Mouse (Mus musculus) ES-CJ7 (cell line): ENCODE results near the gene Fnbp1.

ENCODE experiments used
- DNase-seq: peaks from one replicate; pipeline ENCODE4 v3.0.0; 2011; ENCODE audit warnings: low read depth, low spot score

The Fnbp1 gene

DNA sequence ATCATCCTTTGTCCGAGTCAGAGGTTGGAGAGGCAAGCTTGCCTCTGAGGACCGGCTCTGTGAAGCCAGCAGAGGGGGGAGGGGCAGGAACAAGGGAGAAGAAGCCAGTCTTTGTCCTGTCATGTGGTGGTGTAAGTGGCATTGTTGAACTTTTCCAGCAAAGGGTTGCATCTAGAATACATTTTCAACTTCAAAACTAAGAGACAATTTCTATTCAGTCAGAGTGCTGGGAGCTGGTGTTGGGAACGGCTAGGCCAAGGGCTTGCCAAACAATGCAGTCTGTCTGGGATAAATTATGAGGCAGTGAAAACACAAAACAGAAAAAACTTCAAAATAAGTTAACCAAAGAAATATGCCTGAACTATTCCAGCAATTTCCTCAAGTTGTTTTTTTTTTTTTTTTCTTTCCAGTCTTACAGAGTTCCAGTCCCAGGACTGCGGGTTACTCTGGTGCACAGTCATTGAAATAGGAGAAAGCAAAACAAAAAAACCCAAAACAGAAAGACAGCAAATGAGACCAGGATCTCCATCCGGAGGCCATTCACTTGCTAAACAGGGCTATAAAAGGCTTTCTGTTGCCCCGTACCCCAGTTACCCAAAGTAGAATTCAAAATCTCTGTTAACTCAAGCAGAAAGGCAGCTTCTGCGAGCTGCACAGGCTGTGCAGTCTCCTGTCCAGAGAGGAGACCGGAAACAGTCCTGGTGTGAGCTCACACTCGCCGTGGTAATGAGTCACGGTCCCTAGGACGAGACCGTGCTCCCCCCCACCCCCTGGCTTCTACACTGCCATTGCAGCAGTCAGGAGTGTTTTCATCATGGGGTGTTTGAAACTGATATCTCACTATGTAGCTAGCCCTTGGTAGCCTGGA, 73.3 kb downstream of the Fnbp1 start:
- peak; percentile 82 for DNase-seq

- DNase-seq, result no peak
Observed at GRCm38 (mm10) chr2:31067696-31068245, 74.0 kb downstream of the Fnbp1 start.

GRCm38 (mm10) chr2:31067059-31067595, 74.7 kb downstream of the Fnbp1 start:
- peak; percentile 50 for DNase-seq

DNA sequence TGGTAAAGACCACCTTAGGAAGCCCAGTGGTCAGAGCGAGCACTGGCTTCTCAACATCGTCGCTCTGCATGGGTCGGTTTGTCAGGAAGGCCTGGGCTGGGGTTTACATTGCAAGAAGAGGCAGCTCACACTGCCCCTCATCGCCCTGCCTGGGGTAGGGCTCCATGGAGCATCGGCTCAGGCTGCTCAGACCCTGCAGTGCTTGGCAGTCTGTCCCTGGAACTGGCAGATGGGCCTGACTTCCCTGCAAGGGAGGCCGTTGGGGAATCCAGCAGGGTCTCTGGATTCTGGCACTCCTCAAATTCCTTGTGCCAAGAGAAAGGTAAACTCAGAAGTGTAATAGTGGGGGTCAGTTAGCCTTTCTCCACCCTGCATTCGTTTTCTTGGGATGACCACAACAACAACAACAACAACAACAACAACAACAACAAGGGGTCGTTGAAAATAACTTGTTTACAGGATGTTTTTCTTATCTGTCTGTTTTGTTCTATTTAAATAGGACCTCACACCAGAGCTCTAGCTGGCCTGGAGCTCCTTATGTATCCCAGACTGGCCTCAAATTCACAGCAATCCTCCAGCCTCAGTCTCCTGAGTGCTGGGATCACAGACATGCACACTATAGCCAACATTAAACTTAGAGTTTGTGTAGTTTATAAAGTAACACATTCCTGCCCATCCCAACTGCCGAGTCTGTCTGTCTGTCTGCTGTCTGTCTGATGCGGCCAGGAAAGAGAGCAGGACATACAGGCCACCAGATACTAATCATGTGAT, 75.6 kb downstream of the Fnbp1 start:
- no peak for DNase-seq

DNA sequence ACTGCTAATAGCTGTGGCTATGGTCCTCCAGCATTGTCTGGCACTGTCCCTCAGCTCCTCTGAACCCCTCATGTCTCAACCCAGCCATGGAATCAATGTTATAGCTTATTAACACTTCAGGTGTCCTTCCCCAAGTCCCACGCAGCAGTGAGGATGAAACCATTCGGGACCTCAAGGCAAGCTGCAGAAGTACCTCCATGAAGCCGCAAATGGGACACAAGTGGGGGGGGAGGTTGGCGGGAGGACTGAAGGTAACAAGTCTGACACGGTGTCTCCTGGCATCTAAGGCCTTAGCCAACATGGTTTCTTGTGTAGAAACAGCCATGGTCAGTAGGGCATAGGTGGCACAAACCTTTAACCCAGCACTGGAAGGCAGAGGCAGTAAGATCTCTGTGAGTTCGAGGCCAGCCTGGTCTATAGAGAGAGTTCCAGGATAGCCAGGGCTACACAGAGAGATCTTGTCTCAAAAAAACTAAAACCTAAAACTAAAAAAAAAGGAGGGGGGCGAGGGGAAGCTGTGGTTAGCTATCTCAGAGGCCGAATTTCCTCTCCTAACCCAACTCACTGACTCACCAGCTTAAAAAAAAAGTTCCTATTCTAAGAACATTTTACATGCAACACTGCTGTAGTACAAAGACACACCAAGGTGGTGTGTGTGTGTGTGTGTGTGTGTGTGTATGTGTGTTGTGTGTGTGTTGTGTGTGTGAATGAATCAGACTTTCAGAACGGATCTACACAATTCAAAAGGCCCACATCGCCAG, 79.8 kb downstream of the Fnbp1 start:
- no peak for DNase-seq

DNA sequence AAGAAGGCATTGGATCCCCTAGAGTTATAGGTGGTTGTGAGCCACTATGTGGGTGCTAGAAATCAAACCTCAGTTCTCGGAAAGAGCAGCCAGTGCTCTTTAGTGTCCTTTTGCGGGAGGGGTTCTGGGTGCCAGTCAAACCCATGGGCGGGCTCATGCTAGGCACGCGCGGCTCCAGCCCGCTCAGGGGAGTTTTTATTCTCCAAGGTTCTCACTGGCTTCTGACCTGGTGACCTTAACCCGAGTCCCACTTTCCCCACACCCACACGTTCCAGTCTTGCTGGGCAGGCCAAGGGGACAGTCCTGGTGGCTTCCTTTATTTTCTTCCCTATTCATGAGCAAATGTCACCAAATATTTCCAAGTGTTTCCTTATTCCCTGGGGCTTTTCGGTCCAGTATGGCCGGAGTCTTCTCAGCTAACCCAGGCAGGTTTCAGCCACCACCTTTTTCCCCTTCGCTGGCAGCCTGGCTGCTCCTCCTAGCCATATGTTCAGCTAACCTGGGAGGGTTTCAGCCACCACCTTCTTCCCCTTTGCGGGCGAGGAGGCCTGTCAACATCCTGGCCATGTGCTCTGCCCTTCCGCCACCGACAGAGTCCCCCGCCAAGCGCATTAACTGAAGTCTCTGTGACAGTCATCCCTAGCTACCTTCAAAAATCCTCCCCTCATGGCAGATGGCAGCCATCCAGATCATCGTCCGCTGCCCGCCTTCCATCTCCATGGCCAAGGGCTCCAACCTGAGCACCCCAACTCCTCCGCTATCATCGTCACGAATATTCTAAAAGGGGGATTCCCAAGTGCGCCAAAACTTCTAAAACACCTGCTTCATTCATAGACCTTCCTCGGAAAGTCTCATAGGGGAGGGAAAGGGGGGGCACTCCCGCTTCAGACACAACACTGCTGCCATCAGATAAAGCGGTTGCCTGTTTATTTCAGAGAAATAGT, 80.7 kb downstream of the Fnbp1 start:
- peak; percentile 56 for DNase-seq

GRCm38 (mm10) chr2:31060271-31060670, 81.5 kb downstream of the Fnbp1 start:
- peak; percentile 98 for DNase-seq

- DNase-seq, result no peak
Observed at GRCm38 (mm10) chr2:31058443-31058842, 83.4 kb downstream of the Fnbp1 start.

DNA sequence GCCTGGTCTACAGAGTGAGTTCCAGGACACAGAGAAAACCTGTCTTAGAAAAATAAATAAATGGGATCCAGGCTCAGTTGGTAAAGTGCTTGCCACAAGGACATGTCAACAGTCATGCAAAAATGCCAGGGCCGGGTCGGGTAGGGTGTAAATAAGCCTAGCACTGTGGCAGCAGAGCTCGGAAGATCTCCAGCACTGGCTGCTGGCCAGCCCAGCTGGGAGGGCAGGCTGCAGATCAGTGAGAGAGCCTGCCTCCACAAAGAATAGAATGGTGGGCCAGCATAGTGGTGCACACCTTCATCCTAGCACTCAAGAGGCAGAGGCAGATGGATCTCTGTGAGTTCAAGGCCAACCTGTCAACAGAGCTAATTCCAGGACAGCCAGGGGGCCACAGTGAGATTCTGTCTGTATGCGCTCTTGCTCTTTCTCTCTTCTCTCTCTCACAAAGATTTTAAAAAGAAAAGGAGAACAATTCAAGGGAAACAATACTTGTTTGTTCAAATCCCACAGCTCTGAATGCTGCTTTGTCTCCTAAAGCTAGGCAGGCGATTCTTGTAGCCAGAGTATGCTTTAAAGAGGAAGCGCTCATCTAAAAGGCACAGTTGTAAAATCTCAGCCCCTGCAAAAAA, 84.1 kb downstream of the Fnbp1 start:
- peak; percentile 44 for DNase-seq

DNA sequence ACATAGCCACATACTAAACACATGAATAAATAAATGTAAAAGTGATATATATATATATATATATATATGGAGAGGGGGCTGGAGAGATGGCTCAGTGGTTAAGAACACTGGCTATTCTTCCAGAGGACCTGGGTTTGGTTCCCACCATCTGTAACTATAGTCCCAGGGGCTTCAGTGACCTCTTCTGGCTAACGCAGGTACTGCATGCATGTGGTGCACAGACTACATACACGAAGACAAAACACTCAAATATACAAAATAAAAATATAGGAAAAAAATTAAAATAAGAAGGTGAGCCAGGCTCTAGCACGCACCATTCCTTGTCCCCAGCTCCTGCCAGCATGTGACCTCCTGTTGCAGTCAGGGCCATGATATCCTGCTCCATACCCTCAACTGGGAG, 85.7 kb downstream of the Fnbp1 start:
- peak; percentile 54 for DNase-seq

GRCm38 (mm10) chr2:31053851-31054340, 87.9 kb downstream of the Fnbp1 start:
- DNase-seq, result no peak

GRCm38 (mm10) chr2:31053426-31053825, 88.4 kb downstream of the Fnbp1 start:
- no peak for DNase-seq

GRCm38 (mm10) chr2:31052441-31052840, 89.4 kb downstream of the Fnbp1 start:
- no peak for DNase-seq

- no peak for DNase-seq
Observed at GRCm38 (mm10) chr2:31048037-31048436, 93.8 kb downstream of the Fnbp1 start.

DNA sequence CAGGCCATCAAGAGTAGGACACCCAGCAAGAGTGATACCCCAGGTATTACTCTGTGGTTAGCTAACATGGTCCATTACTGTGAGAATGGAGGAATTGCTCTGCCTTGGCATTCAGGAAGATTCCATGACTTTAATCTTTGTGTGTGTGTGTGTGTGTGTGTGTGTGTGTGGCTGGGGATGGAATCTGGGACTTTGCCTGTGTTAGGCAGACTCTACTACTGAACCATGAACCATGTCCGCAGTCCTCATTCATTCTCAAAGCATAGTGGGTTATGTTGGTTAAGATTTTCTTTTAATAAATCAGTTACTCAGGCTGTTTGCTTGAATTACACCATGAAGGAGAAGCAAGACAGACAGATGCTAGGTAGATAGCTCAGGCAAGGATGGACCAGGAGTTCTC, 98.0 kb downstream of the Fnbp1 start:
- DNase-seq, result no peak

DNA sequence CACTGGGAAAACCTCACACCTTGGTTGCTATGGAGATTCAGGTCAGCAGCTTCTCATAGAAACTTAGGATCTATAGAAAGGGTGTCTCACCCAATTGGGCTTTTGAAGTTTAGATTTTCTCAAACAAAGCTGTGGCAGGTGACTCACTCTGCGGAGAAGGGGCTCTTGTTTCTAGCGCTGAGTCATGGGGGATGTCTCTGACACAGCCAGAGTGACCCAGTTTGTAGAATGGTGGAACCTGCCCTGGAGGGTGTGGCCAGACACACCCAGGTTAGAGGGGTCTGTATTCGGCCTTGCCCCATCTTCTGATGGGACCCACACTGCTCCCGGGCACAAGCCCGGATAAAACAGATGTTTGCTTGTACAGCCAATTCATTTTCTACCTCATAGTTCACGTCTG, 98.9 kb downstream of the Fnbp1 start:
- DNase-seq, result peak; percentile 67

GRCm38 (mm10) chr2:31041386-31041785, 100.4 kb downstream of the Fnbp1 start:
- DNase-seq, result no peak

- DNase-seq, result no peak
Observed at GRCm38 (mm10) chr2:31040487-31040886, 101.3 kb downstream of the Fnbp1 start.

- DNase-seq, result no peak
Observed at GRCm38 (mm10) chr2:31040043-31040442, 101.8 kb downstream of the Fnbp1 start.

DNA sequence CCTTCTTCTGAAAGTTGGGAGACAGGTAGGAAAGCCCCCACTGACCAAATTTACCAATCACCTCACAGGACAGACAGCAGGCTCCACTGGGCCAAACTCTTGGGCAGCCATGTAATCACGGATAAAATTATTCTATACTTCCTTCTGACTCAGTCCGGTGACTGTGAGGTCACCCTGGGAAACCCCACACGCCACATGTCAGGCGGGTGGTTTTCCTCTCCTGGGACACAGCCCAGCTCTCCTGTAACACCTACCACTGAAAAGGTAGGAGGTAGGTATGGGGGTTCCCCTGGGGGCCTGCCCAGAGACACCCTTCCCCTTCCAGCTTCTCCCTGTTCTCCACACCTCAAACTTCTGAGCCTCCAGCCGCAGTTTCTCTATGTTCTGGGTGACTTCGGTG, 105.0 kb downstream of the Fnbp1 start:
- DNase-seq, result no peak
